Mouse (Mus musculus) layer of hippocampus, postnatal 14 days (tissue): ENCODE results near the gene Hal. TPM values are rescaled to one million over a fixed set of nuclear protein-coding genes. Genes with fewer than 3 reads are reported as not detected.
"Not testable (repeated sequence)": the region's sequence is repeated elsewhere in the genome, so short reads cannot be mapped to it uniquely, and the experiment has no call there.

Experiments used
- DNase-seq, 2 experiments: peaks; one replicate each; pipeline ENCODE4 v3.0.0; 2021 to 2022; ENCODE audit warnings: low spot score in 2 of 2, mixed read lengths in 1 of 2
- total RNA-seq, 2 experiments: library from RNA; stranded (reverse); gene quantifications; 2 replicates each; pipeline ENCODE4 v1.2.3; 2021

Gene Hal
- total RNA-seq, 2 experiments from 2014 or later = 0.21 TPM; not detected in 1

DNA sequence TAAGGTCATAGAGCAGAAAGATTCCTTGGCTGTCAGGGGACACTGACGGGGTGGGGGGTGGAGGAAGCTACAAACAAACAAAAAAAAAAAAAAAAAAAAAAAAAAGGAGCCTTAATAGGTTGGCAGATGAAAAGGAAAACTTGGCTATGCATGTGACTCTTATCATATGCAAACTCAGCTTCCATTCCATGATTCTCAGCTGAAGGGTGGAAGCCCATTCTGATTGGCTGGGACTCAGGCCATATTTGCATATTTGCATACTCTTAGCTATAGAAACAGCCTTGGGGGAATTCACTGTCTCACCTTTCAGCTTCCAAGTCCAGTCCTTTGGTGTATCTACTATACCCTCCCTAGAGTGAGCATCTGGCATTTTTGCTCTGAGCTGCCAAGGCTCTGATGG, 26.9 kb downstream of the Hal start:
- DNase-seq = no peak

DNA sequence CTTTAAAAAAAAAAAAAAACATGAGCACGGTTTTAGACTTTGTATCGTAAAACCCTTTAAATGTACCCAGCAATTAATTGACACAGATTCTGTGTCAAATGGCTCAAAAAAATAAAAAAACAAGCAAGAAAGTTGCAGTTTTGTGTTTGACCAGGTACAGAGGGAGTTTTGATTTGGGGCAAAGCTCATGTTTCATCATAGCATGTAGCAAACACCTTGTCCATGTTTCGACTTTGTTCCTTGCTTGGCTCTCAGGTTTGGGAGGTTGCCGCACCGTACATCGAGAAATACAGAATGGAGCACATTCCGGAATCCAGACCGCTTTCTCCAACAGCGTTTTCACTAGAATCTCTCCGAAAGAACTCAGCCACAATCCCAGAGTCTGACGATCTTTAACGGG, 27.4 kb downstream of the Hal start:
- DNase-seq = no peak

DNA sequence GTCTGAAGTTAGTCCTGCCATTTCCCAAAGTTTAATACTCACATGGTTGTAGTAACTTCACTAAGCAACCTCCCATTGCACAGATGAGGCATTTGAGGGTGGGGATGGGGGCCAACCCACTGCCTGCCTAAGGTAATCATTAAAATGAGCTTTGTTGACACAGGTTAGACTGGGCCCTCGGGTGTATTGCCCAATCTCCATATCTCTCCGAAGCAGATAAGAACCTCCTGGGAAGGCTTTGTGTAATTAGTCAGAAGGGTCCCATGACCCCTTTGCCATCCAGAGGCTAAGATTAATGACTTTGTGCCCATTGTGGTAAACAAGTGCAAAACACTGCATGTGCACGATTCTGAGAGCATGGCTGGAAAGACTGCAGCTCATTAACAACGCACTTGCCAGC, 29.2 kb downstream of the Hal start:
- DNase-seq = no peak

DNA sequence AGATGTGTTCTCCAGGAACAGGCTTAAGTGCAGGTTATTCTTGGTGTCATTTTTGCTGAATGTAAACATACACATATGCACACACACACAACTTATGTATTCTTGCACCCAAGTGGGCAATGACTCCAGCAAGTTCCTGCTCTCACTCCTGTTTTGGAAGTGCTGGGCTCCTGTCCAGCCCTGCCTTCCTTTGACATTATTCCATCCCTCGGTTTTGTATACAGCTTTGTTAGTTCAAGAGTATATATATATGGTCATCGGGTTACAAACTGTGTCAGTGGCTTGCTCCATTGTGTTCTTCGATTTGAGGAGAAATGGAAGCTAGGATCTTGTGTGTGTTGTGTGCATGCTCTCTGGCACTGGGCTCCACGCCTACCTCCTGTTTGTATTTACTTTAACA, 29.6 kb downstream of the Hal start:
- DNase-seq = no peak

DNA sequence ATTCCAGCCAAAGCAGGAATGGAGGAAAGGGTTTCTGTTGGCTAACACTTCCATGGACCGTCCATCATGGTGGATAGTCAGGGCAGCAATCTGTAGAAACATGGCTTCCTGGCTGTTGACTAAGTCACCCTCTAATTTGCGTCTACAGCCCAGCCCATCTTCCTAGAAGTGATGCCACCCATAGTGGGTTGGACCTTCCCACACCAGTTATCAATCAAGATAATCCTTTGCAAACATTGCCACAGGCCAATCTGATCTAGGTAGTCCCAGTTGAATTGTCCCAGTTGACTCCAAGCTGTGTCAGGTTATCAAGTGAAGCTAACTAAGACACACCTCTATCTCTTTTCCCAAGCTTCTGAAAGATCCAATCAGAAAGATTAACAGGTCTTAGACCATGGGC, 30.1 kb downstream of the Hal start:
- DNase-seq = no peak

DNA sequence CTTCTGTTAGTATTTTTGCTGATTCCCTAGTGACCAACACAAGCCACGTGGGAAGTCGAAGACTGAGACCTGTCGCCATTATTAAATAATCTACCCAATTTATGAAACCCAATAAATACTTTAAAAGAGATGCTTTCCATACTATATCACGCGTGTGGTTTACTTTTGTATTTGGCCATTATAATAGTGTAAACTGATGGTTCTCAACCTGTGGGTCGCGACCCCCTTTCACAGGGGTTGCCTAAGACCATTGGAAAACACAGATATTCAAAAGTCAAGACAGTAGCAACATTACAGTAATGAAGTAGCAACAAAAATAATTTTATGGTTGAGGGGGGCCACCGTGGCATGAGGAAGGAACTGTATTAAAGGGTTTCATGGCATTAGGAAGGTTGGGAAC, 30.6 kb downstream of the Hal start:
- DNase-seq = no peak

DNA sequence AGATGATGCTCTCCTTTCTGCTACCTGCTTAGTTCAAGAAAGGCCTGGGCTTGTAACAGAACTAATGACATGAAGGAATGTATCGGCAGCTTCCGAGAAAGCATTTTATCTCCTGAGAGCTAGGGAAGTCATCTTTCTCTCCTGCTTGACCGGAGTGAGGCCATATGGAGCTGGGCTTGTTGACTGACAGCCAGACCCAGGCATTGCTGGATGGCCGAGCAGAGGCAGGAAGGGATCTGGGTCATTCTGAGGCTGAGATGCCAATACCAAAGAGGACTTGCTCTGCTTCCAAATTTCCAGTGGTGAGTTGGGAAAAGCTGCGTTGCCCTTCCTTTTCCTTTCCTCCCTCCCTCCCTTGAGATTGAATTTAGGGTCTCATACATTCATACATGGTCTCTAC, 31.2 kb downstream of the Hal start:
- DNase-seq = no peak

DNA sequence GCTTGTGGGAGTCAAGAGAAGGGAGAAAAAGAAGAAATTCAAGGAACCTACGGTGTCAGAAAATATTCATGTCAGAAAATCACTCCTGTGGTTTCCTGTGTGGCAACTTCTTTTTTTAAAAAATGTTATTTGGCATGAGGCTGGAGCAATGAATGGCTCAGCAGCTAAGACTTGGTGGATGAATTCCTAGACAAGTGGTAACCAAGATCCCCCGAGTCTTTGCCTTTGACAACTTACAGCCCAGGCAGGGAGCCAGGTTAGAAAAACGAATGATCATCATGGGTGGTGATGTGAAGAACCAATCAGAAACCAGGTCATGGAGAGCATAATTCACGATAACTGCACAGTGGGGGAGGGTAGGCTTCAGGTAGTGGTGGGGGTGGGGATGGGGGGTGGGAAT, 32.4 kb downstream of the Hal start:
- DNase-seq = no peak

DNA sequence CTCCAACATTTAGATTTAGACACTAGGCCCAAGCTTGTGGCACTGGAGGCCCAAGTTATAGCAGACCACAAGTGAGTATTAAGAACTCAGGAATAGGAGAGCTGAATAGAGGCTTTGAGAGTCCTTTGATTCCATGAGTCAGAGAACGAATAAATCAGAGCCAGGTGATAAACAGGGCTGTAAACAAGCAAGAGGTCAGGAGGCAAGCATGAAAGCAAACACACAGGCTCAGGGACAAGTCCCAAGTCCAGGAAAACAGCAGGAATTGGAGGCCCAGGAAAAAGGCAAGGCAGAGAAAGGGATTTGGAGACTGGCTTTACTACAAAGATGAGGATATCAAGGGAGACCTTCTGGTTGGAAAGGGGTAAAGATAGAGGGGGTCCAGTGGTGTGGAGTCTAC, 36.8 kb downstream of the Hal start:
- DNase-seq = no peak

DNA sequence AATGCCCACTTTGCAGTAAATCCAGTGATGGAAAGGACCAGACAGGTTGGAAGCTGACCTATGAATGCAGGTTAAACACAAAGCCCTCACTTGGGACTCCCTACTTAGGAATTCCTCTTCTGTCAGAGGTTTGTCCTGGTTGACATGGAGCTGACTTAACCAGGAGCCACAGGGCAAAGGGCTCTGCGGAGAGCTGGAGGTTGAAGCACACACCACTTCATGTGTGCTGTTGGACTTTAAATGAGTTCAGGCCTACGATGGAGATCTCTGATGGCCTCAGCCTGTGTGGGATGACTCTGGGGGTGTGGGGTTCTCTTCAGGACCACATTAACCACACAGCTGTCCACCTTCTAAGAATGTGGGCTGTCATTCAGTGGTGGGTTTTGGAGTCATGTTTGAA, 49.7 kb downstream of the Hal start:
- DNase-seq = no peak

DNA sequence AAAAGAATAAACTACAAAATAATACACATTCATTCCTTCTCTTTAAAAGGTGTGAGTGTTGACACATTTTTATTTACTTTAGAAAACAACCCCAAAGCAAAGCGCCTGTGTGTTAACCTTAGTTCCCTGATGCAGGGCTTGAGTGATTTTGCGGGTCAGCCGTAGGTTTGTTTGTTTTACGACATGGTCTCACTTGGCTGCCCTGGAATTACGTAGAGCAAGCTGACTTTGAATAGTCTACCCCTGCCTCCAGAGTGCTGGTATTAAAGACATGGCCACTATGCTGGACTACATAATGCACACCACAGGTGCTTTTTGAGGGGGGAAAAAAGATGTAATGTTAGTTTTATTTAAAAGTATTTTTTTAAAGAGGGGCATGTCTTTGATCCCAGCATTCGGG, 50.2 kb downstream of the Hal start:
- no peak for DNase-seq

DNA sequence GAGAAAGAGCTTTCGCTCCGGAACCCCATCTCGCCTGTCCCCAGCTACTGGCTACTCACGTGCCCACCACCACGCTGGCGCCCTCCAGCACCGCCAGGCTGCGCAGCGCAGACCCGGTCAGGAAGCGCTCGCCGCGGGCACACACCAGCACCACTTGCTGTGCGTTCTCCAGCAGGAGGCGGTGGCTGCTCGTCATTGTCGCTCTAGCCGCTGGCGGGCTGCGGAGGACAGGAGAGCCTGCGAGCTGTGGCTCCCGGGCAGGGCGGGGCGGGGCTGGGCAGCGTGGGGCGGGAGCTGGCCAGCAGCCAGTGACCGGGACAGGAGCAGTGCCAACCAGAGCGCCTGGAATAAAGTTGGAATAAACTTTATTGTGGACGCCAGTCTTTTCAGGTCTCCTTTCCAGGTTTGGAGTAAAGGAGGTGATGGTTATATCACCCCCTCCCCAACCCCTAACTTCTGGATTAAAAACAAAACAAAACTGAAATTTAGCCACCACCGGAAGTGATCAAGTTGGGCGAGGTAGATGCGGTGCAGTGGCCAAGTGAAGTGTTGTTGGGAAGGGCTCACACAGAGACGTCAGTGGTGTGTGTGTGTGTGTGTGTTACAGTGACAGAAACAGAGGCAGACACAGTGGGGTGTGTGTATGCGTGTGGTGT, 51.3 kb downstream of the Hal start, which contains the start of gene Amdhd1:
Gene Amdhd1, minus strand, starts transcription at position 259 of the 656 bp plus-strand sequence.
- DNase-seq = peak; percentile 51 to 53

DNA sequence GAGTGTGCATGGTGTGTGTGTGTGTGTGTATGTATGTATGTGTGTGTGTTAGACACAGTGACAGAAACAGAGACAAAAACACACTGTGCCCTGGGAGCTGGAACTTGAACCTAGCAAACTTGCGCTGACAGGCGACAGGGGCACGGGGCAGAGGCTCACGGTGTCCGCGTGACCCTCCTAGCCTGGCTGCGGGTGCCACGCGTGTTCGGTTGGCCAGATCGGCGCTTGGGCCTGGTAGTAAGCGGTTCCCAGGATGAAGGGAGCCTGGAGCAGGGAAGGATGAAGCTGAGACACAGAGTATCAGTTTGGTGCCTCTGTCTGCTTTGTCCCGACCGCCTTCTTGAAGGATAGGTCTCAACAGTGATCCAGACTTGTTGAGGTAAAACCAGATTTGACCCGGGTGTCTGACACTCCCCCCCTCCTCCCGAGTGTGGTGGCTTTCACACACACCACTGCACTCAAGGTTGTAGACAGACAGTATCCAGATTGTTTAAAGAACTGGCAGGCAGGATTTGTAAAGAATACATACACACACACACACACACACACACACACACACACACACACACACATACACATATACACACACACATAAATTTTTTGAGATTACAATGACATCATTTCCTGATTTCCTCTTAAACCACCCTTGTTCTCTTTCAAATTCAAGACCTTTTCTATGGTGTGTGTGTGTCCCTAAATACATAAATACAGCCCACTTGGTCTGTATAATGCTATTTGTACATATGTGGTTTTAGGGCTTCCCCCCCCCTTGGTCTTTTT, 52.1 kb downstream of the Hal start, which contains the start of gene Ccdc38:
Gene Ccdc38, plus strand, starts transcription at position 202 of the 780 bp plus-strand sequence.
- DNase-seq = no peak

DNA sequence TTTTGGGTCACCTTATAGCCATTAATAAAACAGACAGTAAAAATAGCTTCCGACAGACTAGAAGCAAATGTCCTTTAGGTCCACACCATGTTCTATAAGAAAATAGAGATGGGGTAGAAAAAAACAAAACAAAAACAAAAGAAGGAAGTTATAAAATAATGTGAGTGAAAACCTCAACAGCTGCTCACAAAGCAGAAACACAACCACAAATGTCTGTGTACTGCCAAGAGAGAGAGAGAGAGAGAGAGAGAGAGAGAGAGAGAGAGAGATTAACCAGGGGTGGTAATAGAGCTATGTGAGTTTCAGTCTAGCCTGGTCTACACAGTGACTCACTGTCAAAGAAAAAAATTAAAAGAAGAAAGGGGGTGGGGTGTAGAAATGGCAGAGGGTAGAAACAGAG, 53.0 kb downstream of the Hal start:
- DNase-seq = no peak

DNA sequence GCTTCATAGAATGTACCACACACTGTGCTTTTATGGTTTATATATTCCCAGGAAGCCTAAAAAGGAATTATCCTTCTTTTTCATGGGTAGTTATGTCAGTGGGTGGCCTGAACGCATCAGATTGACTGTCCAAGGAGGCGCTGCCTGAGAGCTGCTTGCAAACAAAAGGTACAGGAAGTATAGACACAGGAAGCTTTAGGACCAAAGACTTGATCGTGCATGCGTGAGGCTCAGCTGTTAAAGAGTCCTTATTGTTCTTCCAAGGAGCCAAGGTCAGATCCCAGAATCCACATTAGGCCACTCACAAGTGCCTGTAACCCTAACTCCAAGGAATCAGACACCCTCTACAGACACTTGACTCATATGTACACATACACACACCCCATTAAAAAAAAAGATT, 53.8 kb downstream of the Hal start:
- no peak for DNase-seq

DNA sequence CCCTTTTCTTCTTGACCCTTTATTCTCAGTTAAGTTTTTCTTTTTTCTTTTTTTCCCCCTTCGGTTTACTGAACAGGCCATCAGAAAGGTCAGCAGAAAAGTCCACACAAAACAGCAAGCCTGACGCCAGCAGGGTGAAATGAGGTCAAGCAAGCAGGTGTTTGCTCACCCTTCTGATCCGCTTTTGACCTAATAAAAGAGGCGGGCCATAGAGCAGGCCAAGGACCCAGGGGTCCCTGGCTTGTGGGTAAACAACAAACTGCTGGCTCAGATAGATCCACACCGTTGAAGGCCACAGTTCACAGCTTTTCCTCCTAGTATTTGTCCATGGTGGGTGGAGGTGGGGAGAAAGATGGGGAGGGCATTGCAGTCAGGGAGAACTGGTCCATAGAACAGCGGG, 54.6 kb downstream of the Hal start:
- DNase-seq = no peak

DNA sequence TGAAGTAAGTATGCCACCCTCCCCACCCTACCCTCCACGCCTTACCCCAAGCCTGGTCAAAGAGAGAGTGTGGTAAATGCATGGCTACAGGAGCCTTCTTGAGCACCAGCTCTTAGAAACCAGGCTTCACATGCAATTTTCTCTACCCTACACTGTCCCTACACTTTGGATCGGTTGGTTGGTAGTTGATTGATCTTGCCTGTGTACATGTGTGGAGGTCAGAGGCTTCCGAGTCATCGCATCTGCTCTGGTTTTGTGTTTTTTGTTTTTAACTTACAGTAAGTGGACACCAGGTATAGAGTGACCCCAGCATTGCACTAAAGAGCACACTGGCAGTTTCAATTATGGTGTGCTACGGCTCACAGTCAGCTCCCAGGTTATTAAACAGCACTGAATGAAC, 55.6 kb downstream of the Hal start:
- no peak for DNase-seq

DNA sequence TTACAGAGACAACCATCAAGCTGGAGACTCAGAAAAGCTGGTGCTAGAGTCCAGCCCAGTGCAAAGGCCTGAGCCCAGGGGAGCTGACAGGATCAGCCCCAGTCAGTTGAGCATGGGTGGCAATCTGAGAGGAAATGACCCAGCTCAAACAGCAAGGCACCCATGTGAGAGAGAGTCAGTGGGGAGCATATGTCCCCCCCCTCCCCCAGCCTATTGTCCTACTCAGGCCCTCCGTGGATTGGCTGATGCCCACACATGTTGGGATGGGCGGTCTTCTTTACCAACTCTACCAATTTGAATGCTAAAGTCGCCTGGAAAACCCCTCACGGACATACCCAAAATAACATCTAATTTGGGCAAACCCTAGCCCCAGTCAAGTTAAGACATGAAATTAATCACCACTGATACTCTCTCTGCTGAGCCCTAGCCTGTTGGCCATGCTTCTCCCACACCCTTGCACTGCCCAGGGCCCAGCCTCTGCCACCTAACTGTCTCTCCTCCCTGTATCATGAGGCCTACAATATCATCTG, 59.2 kb downstream of the Hal start:
- no peak for DNase-seq

DNA sequence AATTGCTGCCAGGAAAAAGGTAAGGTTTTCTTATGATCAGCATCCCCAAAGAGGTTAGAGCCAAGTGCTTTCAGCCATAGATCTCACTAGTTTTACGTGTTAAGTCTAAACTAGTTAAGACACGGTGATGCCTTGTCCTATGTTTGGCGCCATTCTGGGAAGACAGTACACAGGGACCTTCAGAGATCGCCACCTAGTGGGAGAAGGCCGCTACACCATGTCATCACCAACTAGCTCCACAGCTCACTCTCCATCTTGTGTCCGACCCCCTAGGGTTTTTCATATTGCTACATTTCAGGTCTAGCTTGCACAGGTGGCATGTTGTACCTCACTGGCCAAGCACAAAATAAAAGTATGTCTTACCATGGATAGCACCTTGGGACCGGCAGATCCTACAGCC, 60.4 kb downstream of the Hal start:
- DNase-seq = peak; percentile 55 to 77

DNA sequence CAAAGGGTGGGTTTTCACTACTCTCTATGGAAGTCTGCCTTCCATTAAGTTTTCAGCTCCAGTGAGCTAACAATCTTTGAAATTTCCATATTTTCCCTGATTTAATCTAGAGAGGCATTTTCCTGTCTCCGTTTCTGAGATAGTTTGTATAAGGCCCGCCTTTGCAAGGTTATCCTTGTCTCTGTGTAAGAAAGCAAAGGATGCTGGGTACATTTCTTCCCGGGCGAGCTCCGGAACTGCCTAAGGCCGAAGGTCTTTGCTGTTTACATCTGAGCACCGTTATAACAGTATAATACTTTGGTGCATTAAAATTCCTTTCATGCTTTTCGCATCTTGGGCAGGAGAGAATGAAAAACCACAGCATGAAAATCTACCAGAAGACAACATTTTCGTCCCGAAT, 61.3 kb downstream of the Hal start:
- DNase-seq = no peak

DNA sequence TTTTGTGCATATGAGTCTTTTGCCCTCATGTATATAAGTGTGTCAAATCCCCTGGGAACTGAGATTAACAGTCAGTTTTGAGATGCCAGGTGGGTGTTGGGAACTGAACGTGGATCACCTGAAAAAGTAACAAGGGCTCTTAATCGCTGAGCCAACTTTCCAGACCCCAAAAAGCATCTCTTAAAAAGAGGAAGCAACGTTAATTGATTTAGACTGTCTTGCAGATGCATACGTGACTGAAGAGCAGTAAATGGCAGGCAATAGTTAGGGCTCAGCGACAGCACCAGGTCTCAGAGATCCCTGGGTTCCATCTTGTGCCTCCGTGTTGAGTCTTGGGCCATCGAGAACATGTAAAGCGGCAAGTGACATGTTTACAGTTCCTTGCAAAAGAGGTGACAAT, 64.0 kb downstream of the Hal start:
- DNase-seq = no peak

DNA sequence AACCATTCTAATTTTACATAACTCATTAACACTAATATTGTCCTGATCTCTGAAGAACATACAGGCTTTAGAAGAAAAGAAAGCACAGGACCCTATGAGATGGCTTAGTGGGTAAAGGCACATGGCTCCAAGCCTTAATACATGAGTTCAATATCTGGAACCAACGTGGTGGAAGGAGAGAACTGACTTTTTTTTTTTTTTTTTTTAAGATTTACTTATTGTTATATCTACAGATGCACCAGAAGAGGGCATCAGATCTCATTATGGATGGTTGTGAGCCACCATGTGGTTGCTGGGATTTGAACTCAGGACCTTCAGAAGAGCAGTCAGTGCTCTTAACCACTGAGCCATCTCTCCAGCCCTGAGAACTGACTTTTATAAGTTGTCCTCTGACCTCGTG, 69.4 kb downstream of the Hal start:
- not testable (repeated sequence) for DNase-seq

DNA sequence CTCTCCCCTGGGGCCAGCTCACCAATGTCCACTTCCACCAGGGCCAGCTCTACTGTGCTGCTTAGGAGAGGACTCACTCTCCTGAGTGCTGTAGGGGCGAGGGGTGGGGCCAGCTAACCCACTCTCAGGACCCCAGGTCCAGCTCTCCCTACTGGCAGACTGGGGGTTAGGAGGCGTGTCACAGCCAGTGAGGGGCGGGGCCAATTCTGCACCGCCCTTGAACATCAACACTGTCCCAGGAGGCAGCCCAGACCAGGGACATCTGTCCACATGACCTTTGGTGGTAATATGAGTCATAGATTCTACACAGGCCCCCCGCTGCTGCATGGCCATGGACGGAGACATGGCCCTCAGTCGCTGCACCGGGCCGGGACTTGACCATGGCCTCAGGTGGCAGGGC, 71.2 kb downstream of the Hal start:
- no peak for DNase-seq
